Mouse (Mus musculus) G1E (cell line): Measurements from ENCODE around the gene Scnn1b.

Experiments
- CTCF ChIP-seq: IDR thresholded peaks from 2 replicates; pipeline ENCODE4 v1.5.1; 2012; ENCODE audit warnings: low read depth, low read length, inconsistent platforms, mixed read lengths
- GATA1 ChIP-seq: IDR thresholded peaks from 2 replicates; pipeline ENCODE4 v1.6.1; 2012; ENCODE audit warnings: borderline replicate concordance, low read length, inconsistent platforms, mixed read lengths

DNA sequence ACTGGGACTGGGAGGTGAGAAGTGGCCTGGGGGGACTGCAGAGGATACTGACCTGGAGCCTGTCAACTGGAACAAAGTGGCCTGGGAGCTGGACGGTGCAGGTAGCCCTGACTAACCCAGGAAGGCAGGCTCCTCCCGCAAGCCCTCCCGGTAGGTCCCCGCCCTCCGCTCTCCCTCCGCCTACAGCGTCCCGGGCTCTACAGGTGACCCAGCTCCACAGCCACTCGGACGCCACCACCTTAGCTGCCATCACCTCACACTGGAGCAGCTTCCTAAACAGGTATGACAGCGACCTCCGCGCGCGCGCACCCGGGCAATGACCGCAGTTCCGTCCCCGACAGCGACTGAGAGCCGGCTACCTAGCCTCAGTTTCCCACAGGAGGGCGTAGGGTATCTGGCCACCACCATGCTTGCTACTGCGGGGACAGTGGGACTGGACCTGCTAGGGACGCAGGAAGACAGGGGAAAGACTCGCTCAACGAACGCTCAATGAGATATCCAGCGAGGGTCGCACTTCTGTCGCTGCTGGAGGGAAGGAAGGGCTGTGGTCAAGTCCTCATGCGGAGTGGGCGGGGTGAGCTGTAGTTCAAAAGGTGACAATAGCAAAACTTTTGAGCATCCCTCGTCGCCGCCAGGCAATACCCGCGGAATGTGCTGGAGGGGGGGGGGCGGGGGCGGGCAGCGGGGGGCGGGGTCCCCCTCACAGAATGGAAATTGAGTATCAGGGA is at the start of gene Scnn1b:
- TF ChIP-seq CTCF, result no peak
- no peak for TF ChIP-seq GATA1
